Mouse (Mus musculus): ENCODE results near the gene Hnf1a.

DNA sequence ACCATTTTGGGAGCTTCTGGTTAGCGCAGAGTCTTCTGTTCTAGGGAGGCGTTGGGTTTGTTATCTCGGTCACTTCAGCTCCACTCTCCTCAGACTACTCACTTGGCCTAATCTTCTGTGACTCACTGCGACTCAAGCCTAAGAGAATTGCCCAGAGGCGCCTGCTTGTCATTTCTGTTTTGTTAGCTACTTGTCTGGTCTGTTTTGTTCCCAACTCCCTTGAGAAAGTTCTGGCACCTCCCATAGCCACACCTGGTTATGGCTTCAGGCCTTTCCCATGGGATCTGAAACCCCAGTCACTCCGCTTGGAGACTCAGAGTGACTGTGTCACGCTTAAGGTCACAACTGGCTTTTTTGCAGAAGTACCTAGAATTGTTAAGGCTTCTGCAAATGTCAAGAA lies 37.4 kb upstream of the Hnf1a start:
- TF ChIP-seq CTCF (IDR thresholded peaks at IDR 0.05; ENCODE audit: borderline replicate concordance, control insufficient read depth, extremely low read depth, insufficient read depth, low read length, poor library complexity) (no peak), POLR2A (IDR thresholded peaks at IDR 0.05; ENCODE audit: control insufficient read depth, extremely low read depth, insufficient read depth, low read length, poor library complexity) (no peak)
